Mouse (Mus musculus): Measurements from ENCODE around the gene Mef2d.

GRCm38 (mm10) chr3:88150999-88151364, 8.8 kb downstream of the Mef2d start:
- TF ChIP-seq ZC3H11A (IDR thresholded peaks at IDR 0.05; ENCODE audit: borderline replicate concordance, low read depth, low read length) (no peak), HCFC1 (IDR thresholded peaks at IDR 0.05; ENCODE audit: borderline replicate concordance, insufficient read depth, low read length) (no peak), MAFK (IDR thresholded peaks at IDR 0.05; ENCODE audit: insufficient read depth, low read depth, low read length) (no peak), ZNF384 (IDR thresholded peaks at IDR 0.05; ENCODE audit: low read depth, low read length) (no peak)
